Mouse (Mus musculus) midbrain, embryonic 16.5 days (tissue): ENCODE data around the gene Emp3. TPM values are rescaled to one million over a fixed set of nuclear protein-coding genes. Genes with fewer than 3 reads are reported as not detected.

Source experiments
- ATAC-seq: fragments of 200-750 bp; cut with Nextera tagmentation; 2 replicates; pipeline ENCODE4 v1.8.0; 2017; ENCODE audit warnings: moderate TSS enrichment
- H3K27ac ChIP-seq: fragments of 300-500 bp; sonication (generic); 2 replicates; pipeline ENCODE4 v1.5.1; 2014; ENCODE audit warnings: mild to moderate bottlenecking, low read length, mixed read lengths
- H3K27me3 ChIP-seq: fragments of 300-500 bp; sonication (generic); 2 replicates; pipeline ENCODE4 v1.6.1; 2014; ENCODE audit warnings: low read depth, low read length, mixed read lengths; ENCODE audit not compliant: control insufficient read depth, insufficient read depth
- H3K36me3 ChIP-seq: fragments of 300-500 bp; sonication (generic); 2 replicates; pipeline ENCODE4 v1.6.1; 2014; ENCODE audit warnings: mild to moderate bottlenecking, low read length, moderate library complexity, mixed read lengths; ENCODE audit not compliant: control insufficient read depth, insufficient read depth
- H3K4me1 ChIP-seq: fragments of 300-500 bp; sonication (generic); 2 replicates; pipeline ENCODE4 v1.6.1; 2014; ENCODE audit warnings: mild to moderate bottlenecking, low read length, mixed read lengths; ENCODE audit not compliant: control insufficient read depth, insufficient read depth
- H3K4me2 ChIP-seq: fragments of 300-500 bp; sonication (generic); 2 replicates; pipeline ENCODE4 v1.6.1; 2014; ENCODE audit warnings: mild to moderate bottlenecking, low read length, mixed read lengths
- H3K4me3 ChIP-seq: fragments of 300-500 bp; sonication (generic); 2 replicates; pipeline ENCODE4 v1.5.1; 2014; ENCODE audit warnings: low read depth, mild to moderate bottlenecking, low read length, moderate library complexity, mixed read lengths
- H3K9ac ChIP-seq: fragments of 300-500 bp; sonication (generic); 2 replicates; pipeline ENCODE4 v1.6.1; 2014; ENCODE audit warnings: low read depth, low read length, mixed read lengths
- H3K9me3 ChIP-seq: fragments of 300-500 bp; sonication (generic); replicated peaks from 2 replicates; pipeline ENCODE4 v1.6.1; 2014; ENCODE audit warnings: mild to moderate bottlenecking, low read length, mixed read lengths; ENCODE audit not compliant: control insufficient read depth, poor library complexity, severe bottlenecking
- WGBS: fragments of 180-500 bp; shearing (Covaris S2); extraction: QIAGEN DNeasy Blood & Tissue Kit; methylation state at CpG from one replicate; pipeline ENCODE4 v1.1.7; 2014; 5-methylcytosine and 5-hydroxymethylcytosine counted together
- polyA plus RNA-seq: library from polyadenylated mRNA; unstranded; fragments of >200 nt; fragmentation: Nextera tagmentation; extraction: Ambion mirVana; gene quantifications from 2 replicates; pipeline ENCODE4 v1.2.1, GENCODE M21; 2015

The Emp3 gene
- polyA plus RNA-seq, 1 experiment from 2014 or later: 18.3 TPM

- Histone ChIP-seq H3K9me3 (no peaks in the 10 kb centered on the region), H3K27me3 (no peaks in the 10 kb centered on the region), H3K27ac (no peak overlapping the region), H3K4me2 (no peak overlapping the region), H3K4me1 (peaks cover 22% of the 10 kb centered on the region), H3K4me3 (no peak overlapping the region), H3K9ac (no peak overlapping the region), H3K36me3 (no peaks in the 10 kb centered on the region)
- 89% methylated on average over 15 of the region's 15 CpGs for WGBS
- ATAC-seq: no peak
Measured at GRCm38 (mm10) chr7:45917926-45918325, 3.3 kb downstream of the Emp3 start.

GRCm38 (mm10) chr7:45917004-45917704 is 4.0 kb downstream of the Emp3 start:
- H3K36me3 ChIP-seq: no peaks in the 10 kb centered on the region
- WGBS: 36% methylated on average over 13 of the region's 13 CpGs
- no peaks in the 10 kb centered on the region for H3K9me3 ChIP-seq
- H3K4me3 ChIP-seq: peak overlapping the region; percentile 36
- peak overlapping the region; percentile 89 for H3K27ac ChIP-seq
- no peaks in the 10 kb centered on the region for H3K27me3 ChIP-seq
- peak overlapping the region; percentile 67 for H3K4me2 ChIP-seq
- H3K9ac ChIP-seq: peak overlapping the region; percentile 74
- peaks cover 18% of the 10 kb centered on the region for H3K4me1 ChIP-seq
- peak; percentile 57 for ATAC-seq

GRCm38 (mm10) chr7:45916056-45917003 is 4.9 kb downstream of the Emp3 start:
- Histone ChIP-seq H3K4me3 (peak overlapping the region; percentile 36), H3K36me3 (no peaks in the 10 kb centered on the region), H3K27me3 (no peaks in the 10 kb centered on the region), H3K9me3 (no peaks in the 10 kb centered on the region), H3K9ac (peak overlapping the region; percentile 74), H3K4me2 (peak overlapping the region; percentile 67), H3K27ac (peak overlapping the region; percentile 89), H3K4me1 (peaks cover 18% of the 10 kb centered on the region)
- peak; percentile 85 for ATAC-seq
- 35% methylated on average over 26 of the region's 26 CpGs for WGBS

GRCm38 (mm10) chr7:45915011-45915410 is 6.2 kb downstream of the Emp3 start:
- Histone ChIP-seq H3K4me2 (no peak overlapping the region), H3K4me3 (no peak overlapping the region), H3K9me3 (no peaks in the 10 kb centered on the region), H3K27me3 (no peaks in the 10 kb centered on the region), H3K9ac (no peak overlapping the region), H3K27ac (no peak overlapping the region), H3K4me1 (peaks cover 18% of the 10 kb centered on the region), H3K36me3 (peaks cover under 1% of the 10 kb centered on the region; the same call in 1 of the 2 replicates)
- ATAC-seq: no peak
- 92% methylated on average over 5 of the region's 5 CpGs for WGBS

GRCm38 (mm10) chr7:45914067-45914466 is 7.1 kb downstream of the Emp3 start:
- H3K4me1 ChIP-seq: peaks cover 18% of the 10 kb centered on the region
- WGBS: 86% methylated on average over 6 of the region's 6 CpGs
- no peak overlapping the region for H3K4me3 ChIP-seq
- ATAC-seq: no peak
- H3K9me3 ChIP-seq: no peaks in the 10 kb centered on the region
- no peaks in the 10 kb centered on the region for H3K27me3 ChIP-seq
- no peak overlapping the region for H3K4me2 ChIP-seq
- no peak overlapping the region for H3K9ac ChIP-seq
- no peak overlapping the region for H3K27ac ChIP-seq
- peaks cover 8% of the 10 kb centered on the region for H3K36me3 ChIP-seq

- H3K27me3 ChIP-seq: no peaks in the 10 kb centered on the region
- peaks cover 11% of the 10 kb centered on the region for H3K36me3 ChIP-seq
- H3K4me2 ChIP-seq: no peak overlapping the region
- H3K27ac ChIP-seq: no peak overlapping the region
- 93% methylated on average over 16 of the region's 16 CpGs for WGBS
- ATAC-seq: no peak
- H3K9ac ChIP-seq: no peak overlapping the region
- no peaks in the 10 kb centered on the region for H3K9me3 ChIP-seq
- no peaks in the 10 kb centered on the region for H3K4me1 ChIP-seq
- H3K4me3 ChIP-seq: no peak overlapping the region
Measured at GRCm38 (mm10) chr7:45909145-45909544, 12.1 kb downstream of the Emp3 start.

- no peak for ATAC-seq
- H3K4me3 ChIP-seq: no peak overlapping the region
Measured at GRCm38 (mm10) chr7:45908384-45908783, 12.8 kb downstream of the Emp3 start.

GRCm38 (mm10) chr7:45906622-45907021 is 14.6 kb downstream of the Emp3 start:
- H3K27ac ChIP-seq: no peak overlapping the region
- H3K4me1 ChIP-seq: no peaks in the 10 kb centered on the region
- WGBS: 92% methylated on average over 9 of the region's 9 CpGs
- ATAC-seq: no peak
- no peak overlapping the region for H3K9ac ChIP-seq
- H3K9me3 ChIP-seq: no peaks in the 10 kb centered on the region
- peaks cover 11% of the 10 kb centered on the region for H3K36me3 ChIP-seq
- no peak overlapping the region for H3K4me2 ChIP-seq
- H3K27me3 ChIP-seq: no peaks in the 10 kb centered on the region
- no peak overlapping the region for H3K4me3 ChIP-seq

More at GRCm38 (mm10) chr7:45908384-45908783, 12.8 kb downstream of the Emp3 start:
- no peaks in the 10 kb centered on the region for H3K9me3 ChIP-seq
- H3K27me3 ChIP-seq: no peaks in the 10 kb centered on the region
- H3K27ac ChIP-seq: no peak overlapping the region
- H3K9ac ChIP-seq: no peak overlapping the region
- no peaks in the 10 kb centered on the region for H3K4me1 ChIP-seq
- peaks cover 11% of the 10 kb centered on the region for H3K36me3 ChIP-seq
- H3K4me2 ChIP-seq: no peak overlapping the region
